8 mouse cellular contexts compared by ENCODE assay signal in the genomic region with DNA sequence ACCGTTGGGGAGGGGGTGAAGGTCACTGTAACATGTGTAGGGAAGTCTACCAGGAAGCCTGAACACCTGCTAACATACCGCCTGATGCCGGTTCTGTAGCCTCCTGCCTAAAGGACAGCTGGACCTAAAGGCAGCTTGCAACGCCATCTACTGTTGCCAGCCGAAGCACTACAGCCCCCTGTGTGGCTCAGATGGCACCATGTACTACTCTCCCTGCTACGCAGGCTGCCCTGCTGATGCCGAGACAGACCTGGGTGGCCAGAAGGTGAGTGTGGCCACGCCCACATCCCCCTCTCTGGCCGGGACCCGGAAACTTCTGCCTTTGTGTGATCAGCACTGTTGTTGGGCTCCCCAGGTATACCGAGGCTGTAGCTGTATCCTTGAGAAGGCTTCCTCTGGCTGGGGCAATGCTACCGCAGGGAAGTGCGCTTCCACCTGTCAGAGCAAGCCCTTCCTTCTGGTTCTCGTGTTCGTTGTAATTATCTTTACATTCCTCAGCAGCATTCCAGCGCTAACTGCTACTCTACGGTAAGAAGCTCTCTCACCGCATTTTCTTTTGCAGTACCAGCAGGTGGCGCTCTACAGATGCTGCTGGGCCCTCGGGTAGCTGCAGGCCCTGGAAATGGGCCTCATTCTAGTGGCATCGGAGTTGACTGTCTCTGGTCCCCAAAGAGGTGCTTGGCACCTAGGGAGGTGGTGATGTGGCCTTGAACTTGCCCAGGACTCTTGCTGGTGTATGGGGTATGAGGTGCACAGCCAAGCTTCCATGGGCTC. TPM values are rescaled to one million over a fixed set of nuclear protein-coding genes. Genes with fewer than 3 reads are reported as not detected.
DNase-seq lines count a peak whose midpoint lies in the region; ATAC-seq and TF ChIP-seq lines count a peak whose summit lies in the region.

No protein-coding gene starts in this region.

- H3K4me3 ChIP-seq in layer of hippocampus, adult 2 months: no peak overlapping the region
- H3K4me3 ChIP-seq in liver, adult 2 months (ENCODE audit: insufficient read depth, low read depth, low read length): no peak overlapping the region
- H3K4me3 ChIP-seq in neural tube, embryonic 13.5 days: no peak overlapping the region

- no peaks in the 10 kb centered on the region for H3K9me3 ChIP-seq in neural tube, embryonic 13.5 days

- H3K4me2 ChIP-seq in neural tube, embryonic 13.5 days: no peak overlapping the region

- H3K36me3 ChIP-seq in liver, adult 2 months (ENCODE audit: control insufficient read depth, insufficient read depth, low read length): no peaks in the 10 kb centered on the region
- H3K36me3 ChIP-seq in neural tube, embryonic 13.5 days: no peaks in the 10 kb centered on the region

- peak; percentile 57 for ATAC-seq in neural tube, embryonic 13.5 days (ENCODE audit: low read depth)

- no peaks in the 10 kb centered on the region for H3K79me2 ChIP-seq in liver, adult 2 months (ENCODE audit: control insufficient read depth, insufficient read depth, low read length)

- H3K27ac ChIP-seq in layer of hippocampus, adult 2 months: no peak overlapping the region
- H3K27ac ChIP-seq in liver, adult 2 months (replicated peaks; ENCODE audit: insufficient read depth, low read depth, low read length): no peak overlapping the region
- no peak overlapping the region for H3K27ac ChIP-seq in neural tube, embryonic 13.5 days (replicated peaks)

- peak; percentile 75 for TF ChIP-seq CTCF in layer of hippocampus, adult 2 months (conservative IDR thresholded peaks at IDR 0.05)
- TF ChIP-seq CTCF in liver, adult 2 months (IDR thresholded peaks at IDR 0.05; ENCODE audit: low read depth, low read length): peak; percentile 79

- H3K27me3 ChIP-seq in liver, adult 2 months (ENCODE audit: control insufficient read depth, insufficient read depth, low read length): 0 out of 2 replicates have a peak, but pooled peaks cover 4% of the 10 kb centered on the region
- H3K27me3 ChIP-seq in neural tube, embryonic 13.5 days: peaks cover 8% of the 10 kb centered on the region; the same call in 1 of the 2 replicates

- peaks cover 4% of the 10 kb centered on the region; the same call in 1 of the 2 replicates for H3K4me1 ChIP-seq in liver, adult 2 months (ENCODE audit: control insufficient read depth, insufficient read depth, low read length)
- H3K4me1 ChIP-seq in neural tube, embryonic 13.5 days (replicated peaks): peaks cover 9% of the 10 kb centered on the region; the same call in 1 of the 2 replicates

- DNase-seq in layer of hippocampus, adult 2 months (ENCODE audit: low spot score in 2 of 2): peak in 1 of 2 experiments; percentile 47
- no peak for DNase-seq in layer of hippocampus, adult 9-10 months (ENCODE audit: low spot score)
- peak; percentile 27 for DNase-seq in MEL-GATA-1-ER (ENCODE audit: extremely low read depth, low read depth)
- peak; percentile 74 for DNase-seq in embryo, embryonic 10.5 days (ENCODE audit: low spot score)
- peak; percentile 31 for DNase-seq in heart, postnatal 4 days
- peak; percentile 19 for DNase-seq in liver, adult 2 months (ENCODE audit: extremely low read depth, low read depth, low spot score)
- DNase-seq in spleen, postnatal 36 days (ENCODE audit: low spot score in 2 of 2): no peak

- no peak overlapping the region for H3K9ac ChIP-seq in liver, adult 2 months (ENCODE audit: low read depth, low read length)
- no peak overlapping the region for H3K9ac ChIP-seq in neural tube, embryonic 13.5 days

- WGBS in liver, adult 2 months: 14% methylated on average over 21 of the region's 21 CpGs
- WGBS in neural tube, embryonic 13.5 days: 6% methylated on average over 21 of the region's 21 CpGs

- no peak for TF ChIP-seq POLR2A in liver, adult 2 months (IDR thresholded peaks at IDR 0.05; ENCODE audit: extremely low read depth, insufficient read depth, low read length)

RNA-seq across cellular contexts. Expression of gene Slco4a1, which starts 16.4 kb away (rescaled TPM):
- 1 to 10 TPM; 1.3 to 1.8 TPM for total RNA-seq in layer of hippocampus, adult 2 months (2021)
- total RNA-seq in heart, postnatal 4 days (2021): under 1 TPM; 0.19 to 0.20 TPM
- 0.09 and 0.20 TPM in 2 replicates for total RNA-seq in liver, adult 2 months (2014; rRNA removed)
- polyA plus RNA-seq in liver, adult 2 months (2012; rRNA removed): 0.42 and 0.46 TPM in 2 replicates
- polyA plus RNA-seq in neural tube, embryonic 13.5 days (2015; fragmentation: Nextera tagmentation; extraction: Ambion mirVana): 5.1 and 5.4 TPM in 2 replicates

RNA-seq across cellular contexts. Expression of gene Ntsr1, which starts 27.3 kb away (rescaled TPM):
- 1 to 10 TPM; 3.7 TPM for total RNA-seq in layer of hippocampus, adult 2 months (2021)
- total RNA-seq in heart, postnatal 4 days (2021): under 1 TPM; 0.21 to 0.45 TPM
- total RNA-seq in liver, adult 2 months (2014; rRNA removed): not detected in 2 replicates
- not detected in 2 replicates for polyA plus RNA-seq in liver, adult 2 months (2012; rRNA removed)
- polyA plus RNA-seq in neural tube, embryonic 13.5 days (2015; fragmentation: Nextera tagmentation; extraction: Ambion mirVana): 0.43 and 0.47 TPM in 2 replicates

Comparison
In these comparisons a context has a peak if more than half of its experiments do, and no peak if none do; other contexts are left out.
1. DNase-seq: peak in MEL-GATA-1-ER (single experiment), embryo, embryonic 10.5 days (single experiment), heart, postnatal 4 days (single experiment) and liver, adult 2 months (single experiment); none in layer of hippocampus, adult 9-10 months (single experiment) and spleen, postnatal 36 days (0 of 2).